Mouse (Mus musculus) left cerebral cortex, postnatal 4 days (tissue): ENCODE measurements at regions not wholly inside any gene's neighbourhood (a gene's known extent, or its start where the extent isn't known, plus 50 kb on each side); places are given as distances from the start of the nearest gene placed in this dataset.

ENCODE experiments used
- DNase-seq: peaks from one replicate; pipeline ENCODE4 v3.0.0-alpha.2; 2022
- intact Hi-C: fragments of 180-260 bp; cut with DNase I; formaldehyde crosslinking; loops from one replicate; pipeline ENCODE4 v1.15.1; 2025

- intact Hi-C loops = no loop called here
- no peak for DNase-seq
Observed at GRCm38 (mm10) chr2:166250571-166250970, 95.1 kb upstream of the Sulf2 start.

- intact Hi-C loops = no loop called here
Observed at GRCm38 (mm10) chr2:166249338-166249950, 94.0 kb upstream of the Sulf2 start.

GRCm38 (mm10) chr2:166246401-166247189 lies 91.1 kb upstream of the Sulf2 start:
- DNase-seq = no peak
- intact Hi-C loops = no loop called here

More at GRCm38 (mm10) chr2:166249338-166249950, 94.0 kb upstream of the Sulf2 start:
- DNase-seq = no peak

GRCm38 (mm10) chr2:166245219-166245618 lies 89.8 kb upstream of the Sulf2 start:
- no peak for DNase-seq
- intact Hi-C loops = no loop called here

- intact Hi-C loops = no loop called here
- no peak for DNase-seq
Observed at GRCm38 (mm10) chr2:166242786-166243521, 87.5 kb upstream of the Sulf2 start.

- intact Hi-C loops = no loop called here
- DNase-seq = no peak
Observed at GRCm38 (mm10) chr2:166241310-166241709, 85.8 kb upstream of the Sulf2 start.

- no peak for DNase-seq
- intact Hi-C loops = no loop called here
Observed at GRCm38 (mm10) chr2:166240056-166240455, 84.6 kb upstream of the Sulf2 start.

GRCm38 (mm10) chr2:166237554-166238269 lies 82.2 kb upstream of the Sulf2 start:
- DNase-seq = peak; percentile 22
- intact Hi-C loops = no loop called here

- DNase-seq = no peak
- intact Hi-C loops = no loop called here
Observed at GRCm38 (mm10) chr2:166236102-166236501, 80.6 kb upstream of the Sulf2 start.

GRCm38 (mm10) chr2:166234579-166235212 lies 79.2 kb upstream of the Sulf2 start:
- DNase-seq = no peak

GRCm38 (mm10) chr2:166233246-166233645 lies 77.8 kb upstream of the Sulf2 start:
- intact Hi-C loops = no loop called here

More at GRCm38 (mm10) chr2:166234579-166235212, 79.2 kb upstream of the Sulf2 start:
- intact Hi-C loops = no loop called here

GRCm38 (mm10) chr2:166232376-166232775 lies 76.9 kb upstream of the Sulf2 start:
- no peak for DNase-seq
- intact Hi-C loops = no loop called here

More at GRCm38 (mm10) chr2:166233246-166233645, 77.8 kb upstream of the Sulf2 start:
- DNase-seq = no peak

- intact Hi-C loops = no loop called here
- DNase-seq = no peak
Observed at GRCm38 (mm10) chr2:166230617-166231016, 75.2 kb upstream of the Sulf2 start.

GRCm38 (mm10) chr2:166228356-166228755 lies 72.9 kb upstream of the Sulf2 start:
- intact Hi-C loops = no loop called here

GRCm38 (mm10) chr2:166227496-166227895 lies 72.0 kb upstream of the Sulf2 start:
- intact Hi-C loops = no loop called here
- DNase-seq = no peak

More at GRCm38 (mm10) chr2:166228356-166228755, 72.9 kb upstream of the Sulf2 start:
- no peak for DNase-seq

- intact Hi-C loops = no loop called here
- DNase-seq = no peak
Observed at GRCm38 (mm10) chr2:166226929-166227328, 71.5 kb upstream of the Sulf2 start.

- DNase-seq = no peak
- intact Hi-C loops = no loop called here
Observed at GRCm38 (mm10) chr2:166226331-166226730, 70.9 kb upstream of the Sulf2 start.

GRCm38 (mm10) chr2:166225354-166225753 lies 69.9 kb upstream of the Sulf2 start:
- DNase-seq = no peak
- intact Hi-C loops = no loop called here

GRCm38 (mm10) chr2:166218783-166219182 lies 63.3 kb upstream of the Sulf2 start:
- no peak for DNase-seq
- intact Hi-C loops = no loop called here

GRCm38 (mm10) chr2:166216512-166216865 lies 61.0 kb upstream of the Sulf2 start:
- DNase-seq = peak; percentile 76
- intact Hi-C loops = no loop called here
